Mouse (Mus musculus) frontal cortex, postnatal 10 days (tissue): Measurements from ENCODE around the gene Slc35d3.

ENCODE experiments used
- DNase-seq, 2 experiments: peaks; one replicate each; pipeline ENCODE4 v3.0.0; 2022; ENCODE audit warnings: low spot score in 2 of 2, mixed read lengths in 1 of 2

The Slc35d3 gene

DNA sequence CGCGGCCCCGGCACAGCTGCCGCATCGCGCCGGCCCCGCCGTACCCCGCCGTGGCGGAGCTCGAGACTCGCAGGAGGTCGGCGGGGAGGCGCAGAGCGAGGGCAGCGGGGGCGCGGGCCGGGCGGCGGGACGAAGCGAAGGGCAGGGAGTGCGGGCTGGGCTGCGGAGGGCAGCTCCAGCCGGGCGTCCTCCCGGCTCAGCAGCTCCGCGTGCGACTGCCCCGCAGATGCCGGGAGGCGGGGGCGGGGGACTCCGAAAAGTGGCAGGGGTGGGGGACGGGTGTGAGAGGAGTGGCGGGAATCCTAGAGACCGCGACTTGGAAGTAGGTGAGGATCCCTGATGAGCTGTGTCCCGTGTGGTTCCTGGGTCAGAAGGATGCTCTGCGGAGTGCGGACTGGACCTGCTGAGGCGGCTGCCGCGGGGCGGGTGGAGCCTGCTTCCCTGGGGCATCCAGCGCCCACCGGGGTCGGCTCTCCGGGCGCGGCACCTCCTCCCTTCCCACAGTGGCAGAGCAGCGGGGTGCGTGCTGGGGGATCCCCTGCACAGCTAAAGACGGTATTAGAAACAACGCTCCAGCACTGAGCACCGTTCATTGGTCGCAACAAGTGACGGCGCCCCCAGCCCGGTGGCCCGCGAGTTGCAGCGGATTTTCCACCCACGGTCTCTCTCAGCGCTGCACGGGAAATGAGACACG, at the start of gene Slc35d3:
Gene Slc35d3, minus strand, starts transcription at position 462 of the 694 bp plus-strand sequence.
- peak; percentile 31 to 39 for DNase-seq

- DNase-seq, result no peak
These were observed 48.9 kb upstream of the Slc35d3 start for GRCm38 (mm10) chr10:19900191-19900590.

- peak in 1 of 2 experiments; percentile 37 for DNase-seq
These were observed 42.7 kb upstream of the Slc35d3 start for GRCm38 (mm10) chr10:19893976-19894375.

- DNase-seq, result no peak
These were observed 41.9 kb upstream of the Slc35d3 start for GRCm38 (mm10) chr10:19893146-19893545.

- DNase-seq, result no peak
These were observed 40.4 kb upstream of the Slc35d3 start for GRCm38 (mm10) chr10:19891686-19892085.

DNA sequence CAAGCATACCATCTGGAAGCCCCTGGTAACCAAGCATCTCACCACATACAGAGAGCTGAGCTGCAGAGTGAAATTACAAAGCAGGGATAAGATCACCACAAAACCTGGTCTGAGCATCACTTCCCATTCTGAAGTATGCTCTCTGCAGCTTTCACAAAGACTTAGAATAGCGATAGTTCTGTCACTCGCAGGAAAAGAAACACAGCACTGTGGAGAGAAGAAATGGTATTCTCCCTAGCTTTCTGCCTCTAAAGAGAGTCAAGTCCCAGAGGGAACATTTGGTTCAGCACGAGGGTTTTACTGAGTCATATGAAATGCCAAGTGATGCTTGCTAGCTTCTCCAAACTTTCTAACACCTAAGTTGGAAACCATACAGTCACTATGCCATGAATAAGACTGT, 38.6 kb upstream of the Slc35d3 start:
- no peak for DNase-seq

- DNase-seq, result no peak
These were observed 35.0 kb upstream of the Slc35d3 start for GRCm38 (mm10) chr10:19886249-19886648.

GRCm38 (mm10) chr10:19884409-19884808, 33.1 kb upstream of the Slc35d3 start:
- no peak for DNase-seq

DNA sequence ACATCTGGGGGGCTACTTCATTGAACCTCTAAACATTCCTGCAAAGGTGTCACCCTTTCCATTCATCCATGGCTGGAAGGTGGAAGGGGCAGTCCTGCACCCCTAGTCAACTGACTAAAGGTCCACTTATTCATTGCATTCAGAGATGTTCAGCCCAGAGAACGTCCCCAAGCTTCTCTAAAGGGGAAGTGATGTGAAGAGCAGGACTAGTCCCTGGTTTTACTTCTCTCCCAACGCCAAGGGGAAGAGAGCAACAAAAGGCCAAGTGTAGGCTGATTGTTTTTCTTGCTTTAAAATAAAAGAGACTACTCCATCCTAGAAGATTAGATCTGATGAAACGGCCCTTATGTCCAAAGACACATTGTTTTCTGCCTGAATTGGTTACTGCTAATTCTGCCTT, 29.2 kb upstream of the Slc35d3 start:
- no peak for DNase-seq

GRCm38 (mm10) chr10:19879161-19879560, 27.9 kb upstream of the Slc35d3 start:
- no peak for DNase-seq

- DNase-seq, result no peak
These were observed 26.4 kb upstream of the Slc35d3 start for GRCm38 (mm10) chr10:19877679-19878078.

GRCm38 (mm10) chr10:19877257-19877656, 26.0 kb upstream of the Slc35d3 start:
- no peak for DNase-seq

DNA sequence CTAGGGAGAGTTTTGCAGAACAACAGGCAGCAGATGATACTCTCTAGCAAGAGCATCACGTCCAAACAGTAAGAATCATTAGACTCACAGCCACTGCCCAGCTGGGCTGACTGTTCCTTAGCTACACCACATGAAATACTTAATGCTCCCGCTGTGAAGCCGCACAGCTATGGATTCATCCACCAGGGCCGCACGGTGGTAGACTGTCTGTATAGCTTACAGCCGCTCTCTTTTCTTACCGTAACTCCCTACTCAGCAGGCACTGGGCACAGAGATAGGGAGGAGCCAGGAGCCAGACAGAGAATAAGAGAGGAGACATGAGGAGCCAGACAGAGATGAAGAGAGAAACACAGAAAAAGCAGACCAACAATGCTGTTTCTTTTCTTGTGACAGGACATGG, 25.4 kb upstream of the Slc35d3 start:
- no peak for DNase-seq

GRCm38 (mm10) chr10:19875346-19875745, 24.1 kb upstream of the Slc35d3 start:
- no peak for DNase-seq

- DNase-seq, result no peak
These were observed 4.5 kb upstream of the Slc35d3 start for GRCm38 (mm10) chr10:19855597-19856306.

GRCm38 (mm10) chr10:19853609-19854008, 2.4 kb upstream of the Slc35d3 start:
- no peak for DNase-seq

- DNase-seq, result no peak
These were observed 1.5 kb upstream of the Slc35d3 start for GRCm38 (mm10) chr10:19852776-19853175.

DNA sequence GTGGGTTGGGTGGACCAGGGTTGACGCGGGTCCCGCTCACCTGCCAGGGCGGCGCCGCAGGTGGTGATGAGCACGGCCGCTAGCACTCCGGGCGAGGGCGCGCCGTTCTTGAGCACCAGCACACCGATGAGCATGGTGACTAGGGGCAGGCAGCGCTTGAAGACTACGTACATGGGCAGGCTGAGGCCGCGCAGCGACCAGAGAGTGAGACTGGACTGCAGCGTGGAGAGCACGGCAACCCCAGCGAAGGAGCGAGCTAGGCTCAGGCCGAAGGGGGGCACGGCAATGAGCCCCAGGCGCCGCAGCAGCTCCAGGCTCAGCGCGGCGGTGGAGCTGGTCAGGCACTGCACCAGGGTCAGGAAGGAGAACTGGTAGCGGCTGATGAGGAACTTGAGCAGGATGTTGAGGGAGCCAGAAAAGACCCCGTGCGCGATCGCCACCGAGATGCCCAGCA, 688 bp downstream of the Slc35d3 start:
- DNase-seq, result peak in 1 of 2 experiments; percentile 11

GRCm38 (mm10) chr10:19849771-19850365, 1.4 kb downstream of the Slc35d3 start:
- DNase-seq, result no peak

- DNase-seq, result peak in 1 of 2 experiments; percentile 12
These were observed 2.1 kb downstream of the Slc35d3 start for GRCm38 (mm10) chr10:19848928-19849770.

- DNase-seq, result no peak
These were observed 11.4 kb downstream of the Slc35d3 start for GRCm38 (mm10) chr10:19839836-19840235.
